Mouse (Mus musculus): Measurements from ENCODE around the gene Fam217a.

GRCm38 (mm10) chr13:34964866-34965265, 40.8 kb upstream of the Fam217a start:
- no peak for TF ChIP-seq CTCF (IDR thresholded peaks at IDR 0.05; ENCODE audit: low read depth, low read length)
- no peak for TF ChIP-seq POLR2A (IDR thresholded peaks at IDR 0.05; ENCODE audit: extremely low read depth, insufficient read depth, low read length)

Data from liver, adult 2 months (tissue).